Mouse (Mus musculus): Measurements from ENCODE around the gene Timm8a1.

DNA sequence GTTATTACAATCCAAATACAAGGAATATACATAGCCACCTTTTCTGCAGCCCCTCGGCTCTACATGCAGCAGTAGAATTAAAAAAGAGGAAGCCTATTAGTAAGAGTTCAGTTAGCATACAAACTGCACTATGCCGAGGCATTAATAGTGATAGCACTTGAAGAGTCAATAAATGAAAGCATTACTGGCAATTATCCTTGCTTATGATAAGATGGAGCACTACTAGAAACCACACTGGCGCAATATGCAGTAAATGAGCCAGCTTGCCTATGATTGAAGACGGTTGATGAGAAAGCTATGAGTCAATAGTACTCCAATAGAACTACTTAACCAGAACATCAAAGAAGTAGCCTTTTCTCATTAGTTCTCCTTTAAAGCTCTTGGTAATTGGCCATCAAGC is 36.2 kb upstream of the Timm8a1 start:
- TF ChIP-seq POLR2A (IDR thresholded peaks at IDR 0.05; ENCODE audit: borderline replicate concordance, extremely low read depth, insufficient read depth, insufficient read length, poor library complexity, severe bottlenecking) (no peak), CTCF (IDR thresholded peaks at IDR 0.05; ENCODE audit: borderline replicate concordance, extremely low read depth, insufficient read depth, insufficient read length) (no peak)
